Mouse (Mus musculus): Measurements from ENCODE around the gene Zfp292. TPM values are rescaled to one million over a fixed set of nuclear protein-coding genes. Genes with fewer than 3 reads are reported as not detected.
A peak's percentile ranks its signal among the peaks of the same experiment; 100 is the strongest.

Zfp292 gene
- polyA plus RNA-seq, 1 experiment from 2014 or later, result 20.3 TPM

- peak overlapping the region; percentile 71 for H3K4me2 ChIP-seq
- H3K4me1 ChIP-seq, result peaks cover 33% of the 10 kb centered on the region
- peak overlapping the region; percentile 96 for H3K9ac ChIP-seq (replicated peaks)
- peak overlapping the region; percentile 86 for H3K4me3 ChIP-seq (replicated peaks)
- peaks cover 2% of the 10 kb centered on the region; the same call in 1 of the 2 replicates for H3K36me3 ChIP-seq
- WGBS, result 9% methylated on average over 4 of the region's 4 CpGs
- H3K9me3 ChIP-seq (replicated peaks), result no peaks in the 10 kb centered on the region
- H3K27ac ChIP-seq (replicated peaks), result peak overlapping the region; percentile 99
- no peak for ATAC-seq (ENCODE audit: low FRiP score)
- H3K27me3 ChIP-seq (replicated peaks), result no peaks in the 10 kb centered on the region
Measured at GRCm38 (mm10) chr4:34881851-34882250, 909 bp downstream of the Zfp292 start.

- no peaks in the 10 kb centered on the region for H3K9me3 ChIP-seq (replicated peaks)
- 0 out of 2 replicates have a peak overlapping the region, but pooled peaks have one; percentile 96 for H3K9ac ChIP-seq (replicated peaks)
- ATAC-seq (ENCODE audit: low FRiP score), result no peak
Measured at GRCm38 (mm10) chr4:34880921-34881650, 1.7 kb downstream of the Zfp292 start.

GRCm38 (mm10) chr4:34874234-34874633, 8.5 kb downstream of the Zfp292 start:
- Histone ChIP-seq H3K4me2 (no peak overlapping the region), H3K36me3 (peaks cover 7% of the 10 kb centered on the region; the same call in 1 of the 2 replicates), H3K4me1 (peaks cover 21% of the 10 kb centered on the region), H3K27ac (replicated peaks) (no peak overlapping the region), H3K9ac (replicated peaks) (no peak overlapping the region), H3K27me3 (replicated peaks) (no peaks in the 10 kb centered on the region), H3K9me3 (replicated peaks) (no peaks in the 10 kb centered on the region), H3K4me3 (replicated peaks) (no peak overlapping the region)
- ATAC-seq (ENCODE audit: low FRiP score), result no peak
- WGBS, result 46% methylated on average over 1 of the region's 1 CpGs

More at GRCm38 (mm10) chr4:34880921-34881650, 1.7 kb downstream of the Zfp292 start:
- Histone ChIP-seq H3K36me3 (peaks cover 7% of the 10 kb centered on the region; the same call in 1 of the 2 replicates), H3K27me3 (replicated peaks) (no peaks in the 10 kb centered on the region), H3K27ac (replicated peaks) (no peak overlapping the region), H3K4me2 (peak overlapping the region; percentile 71), H3K4me3 (replicated peaks) (peak overlapping the region; percentile 86), H3K4me1 (peaks cover 29% of the 10 kb centered on the region)
- 87% methylated on average over 10 of the region's 10 CpGs for WGBS

- Histone ChIP-seq H3K36me3 (peaks cover 7% of the 10 kb centered on the region; the same call in 1 of the 2 replicates), H3K27me3 (replicated peaks) (no peaks in the 10 kb centered on the region), H3K27ac (replicated peaks) (no peak overlapping the region), H3K4me2 (no peak overlapping the region), H3K4me1 (peaks cover 21% of the 10 kb centered on the region), H3K9ac (replicated peaks) (no peak overlapping the region), H3K9me3 (replicated peaks) (no peaks in the 10 kb centered on the region), H3K4me3 (replicated peaks) (no peak overlapping the region)
- WGBS, result 90% methylated on average over 4 of the region's 4 CpGs
- ATAC-seq (ENCODE audit: low FRiP score), result no peak
Measured at GRCm38 (mm10) chr4:34872896-34873495, 9.8 kb downstream of the Zfp292 start.

- 94% methylated on average over 3 of the region's 3 CpGs for WGBS
- H3K9ac ChIP-seq (replicated peaks), result no peak overlapping the region
- ATAC-seq (ENCODE audit: low FRiP score), result no peak
- H3K4me1 ChIP-seq, result peaks cover 23% of the 10 kb centered on the region
- no peaks in the 10 kb centered on the region for H3K27me3 ChIP-seq (replicated peaks)
- H3K9me3 ChIP-seq (replicated peaks), result no peaks in the 10 kb centered on the region
- H3K4me3 ChIP-seq (replicated peaks), result no peak overlapping the region
- no peaks in the 10 kb centered on the region for H3K36me3 ChIP-seq
- no peak overlapping the region for H3K4me2 ChIP-seq
- H3K27ac ChIP-seq (replicated peaks), result no peak overlapping the region
Measured at GRCm38 (mm10) chr4:34869813-34870212, 12.9 kb downstream of the Zfp292 start.

- no peaks in the 10 kb centered on the region for H3K36me3 ChIP-seq
- no peak overlapping the region for H3K27ac ChIP-seq (replicated peaks)
- no peak overlapping the region for H3K9ac ChIP-seq (replicated peaks)
- H3K4me1 ChIP-seq, result peaks cover 19% of the 10 kb centered on the region; the same call in 1 of the 2 replicates
- no peak for ATAC-seq (ENCODE audit: low FRiP score)
- H3K4me3 ChIP-seq (replicated peaks), result no peak overlapping the region
- no peaks in the 10 kb centered on the region for H3K27me3 ChIP-seq (replicated peaks)
- no peak overlapping the region for H3K4me2 ChIP-seq
- 87% methylated on average over 3 of the region's 3 CpGs for whole genome bisulfite sequencing
- no peaks in the 10 kb centered on the region for H3K9me3 ChIP-seq (replicated peaks)
Measured at GRCm38 (mm10) chr4:34861438-34861837, 21.3 kb downstream of the Zfp292 start.

GRCm38 (mm10) chr4:34859416-34859815, 23.3 kb downstream of the Zfp292 start:
- Histone ChIP-seq H3K4me3 (replicated peaks) (no peak overlapping the region), H3K36me3 (no peaks in the 10 kb centered on the region), H3K27ac (replicated peaks) (no peak overlapping the region), H3K4me2 (no peak overlapping the region), H3K9me3 (replicated peaks) (no peaks in the 10 kb centered on the region), H3K27me3 (replicated peaks) (no peaks in the 10 kb centered on the region), H3K4me1 (peaks cover 15% of the 10 kb centered on the region; the same call in 1 of the 2 replicates), H3K9ac (replicated peaks) (no peak overlapping the region)
- 98% methylated on average over 3 of the region's 3 CpGs for WGBS
- no peak for ATAC-seq (ENCODE audit: low FRiP score)

GRCm38 (mm10) chr4:34858903-34859302, 23.9 kb downstream of the Zfp292 start:
- Histone ChIP-seq H3K9me3 (replicated peaks) (no peaks in the 10 kb centered on the region), H3K27me3 (replicated peaks) (no peaks in the 10 kb centered on the region), H3K9ac (replicated peaks) (no peak overlapping the region), H3K4me3 (replicated peaks) (no peak overlapping the region), H3K4me2 (no peak overlapping the region), H3K36me3 (no peaks in the 10 kb centered on the region), H3K4me1 (peaks cover 15% of the 10 kb centered on the region; the same call in 1 of the 2 replicates), H3K27ac (replicated peaks) (no peak overlapping the region)
- no peak for ATAC-seq (ENCODE audit: low FRiP score)
- 93% methylated on average over 3 of the region's 3 CpGs for WGBS

GRCm38 (mm10) chr4:34855966-34856365, 26.8 kb downstream of the Zfp292 start:
- Histone ChIP-seq H3K36me3 (peaks cover 5% of the 10 kb centered on the region; the same call in 1 of the 2 replicates), H3K27me3 (replicated peaks) (no peaks in the 10 kb centered on the region), H3K4me2 (no peak overlapping the region), H3K9ac (replicated peaks) (no peak overlapping the region), H3K4me1 (peaks cover 15% of the 10 kb centered on the region; the same call in 1 of the 2 replicates), H3K27ac (replicated peaks) (no peak overlapping the region), H3K4me3 (replicated peaks) (no peak overlapping the region), H3K9me3 (replicated peaks) (no peaks in the 10 kb centered on the region)
- no peak for ATAC-seq (ENCODE audit: low FRiP score)
- WGBS, result 9% methylated on average over 1 of the region's 1 CpGs

- no peak overlapping the region for H3K27ac ChIP-seq (replicated peaks)
- H3K9me3 ChIP-seq (replicated peaks), result no peaks in the 10 kb centered on the region
- 97% methylated on average over 7 of the region's 7 CpGs for WGBS
Measured at GRCm38 (mm10) chr4:34852051-34852450, 30.7 kb downstream of the Zfp292 start.

GRCm38 (mm10) chr4:34850156-34850555, 32.6 kb downstream of the Zfp292 start:
- Histone ChIP-seq H3K9ac (replicated peaks) (no peak overlapping the region), H3K27me3 (replicated peaks) (no peaks in the 10 kb centered on the region), H3K4me1 (peaks cover 5% of the 10 kb centered on the region; the same call in 1 of the 2 replicates), H3K9me3 (replicated peaks) (no peaks in the 10 kb centered on the region), H3K4me2 (no peak overlapping the region), H3K27ac (replicated peaks) (no peak overlapping the region), H3K36me3 (peaks cover 5% of the 10 kb centered on the region; the same call in 1 of the 2 replicates), H3K4me3 (replicated peaks) (no peak overlapping the region)
- WGBS, result 90% methylated on average over 2 of the region's 2 CpGs
- no peak for ATAC-seq (ENCODE audit: low FRiP score)

More at GRCm38 (mm10) chr4:34852051-34852450, 30.7 kb downstream of the Zfp292 start:
- Histone ChIP-seq H3K4me2 (no peak overlapping the region), H3K4me1 (peaks cover 8% of the 10 kb centered on the region; the same call in 1 of the 2 replicates), H3K4me3 (replicated peaks) (no peak overlapping the region), H3K9ac (replicated peaks) (no peak overlapping the region), H3K27me3 (replicated peaks) (no peaks in the 10 kb centered on the region), H3K36me3 (peaks cover 5% of the 10 kb centered on the region; the same call in 1 of the 2 replicates)
- ATAC-seq (ENCODE audit: low FRiP score), result no peak

Data from neural tube, embryonic 15.5 days (tissue).